Mouse (Mus musculus) liver, embryonic 14 days (tissue): ENCODE measurements around the gene Zfp980. TPM values are rescaled to one million over a fixed set of nuclear protein-coding genes. Genes with fewer than 3 reads are reported as not detected.

Source experiments
- polyA plus RNA-seq: library from polyadenylated mRNA; depleted of rRNA; stranded (reverse); fragments of >200 nt; gene quantifications from 2 replicates; pipeline ENCODE4 v1.2.3, GENCODE M21; 2012; rRNA removed

The Zfp980 gene
- not detected in 2 replicates for polyA plus RNA-seq

GRCm38 (mm10) chr4:145670385-145670784 lies at the start of gene Zfp980:
Gene Zfp980 (plus strand): TSS chr4:145670685.

Other genes with a start within 250 kb of the Zfp980 start
- 0.01 TPM in 1 of 2 replicates, not detected in the other for gene Zfp990, start 159.9 kb upstream of the Zfp980 start, polyA plus RNA-seq
- gene Gm13212, start 85.5 kb upstream of the Zfp980 start, polyA plus RNA-seq, result 1.3 and 1.4 TPM in 2 replicates
- gene Zfp986, start 198.1 kb downstream of the Zfp980 start, polyA plus RNA-seq, result not detected in 2 replicates